Mouse (Mus musculus) C2C12 (cell line): ENCODE results near the gene Slc25a41.

ENCODE experiments used
- CTCF ChIP-seq: IDR thresholded peaks from one replicate; pipeline ENCODE4 v1.5.1; 2011; ENCODE audit not compliant: control insufficient read depth, insufficient read depth, insufficient read length
- MAX ChIP-seq: IDR thresholded peaks from one replicate; pipeline ENCODE4 v1.6.1; 2011; ENCODE audit warnings: mild to moderate bottlenecking, control low read depth
- MYOD1 ChIP-seq: IDR thresholded peaks from one replicate; pipeline ENCODE4 v1.6.1; 2011; ENCODE audit warnings: low read depth; ENCODE audit not compliant: control insufficient read depth, insufficient read length
- USF1 ChIP-seq: IDR thresholded peaks from one replicate; pipeline ENCODE4 v1.6.1; 2011; ENCODE audit warnings: low read depth, mild to moderate bottlenecking, control low read depth, moderate library complexity

GRCm38 (mm10) chr17:57078336-57078735, 36.9 kb upstream of the Slc25a41 start, which contains the start of gene Dennd1c:
- TF ChIP-seq CTCF (no peak), USF1 (no peak), MYOD1 (no peak), MAX (no peak)
